Mouse (Mus musculus) regulatory T cell (primary cell): ENCODE results near the gene Fggy.

Experiments used
- in situ Hi-C: fragments of 300-600 bp; cut with MboI, MseI; formaldehyde crosslinking; loops from one replicate; pipeline ENCODE4 v1.15.1; 2025; ENCODE audit warnings: high pct_unique_total_duplicates

Fggy gene

DNA sequence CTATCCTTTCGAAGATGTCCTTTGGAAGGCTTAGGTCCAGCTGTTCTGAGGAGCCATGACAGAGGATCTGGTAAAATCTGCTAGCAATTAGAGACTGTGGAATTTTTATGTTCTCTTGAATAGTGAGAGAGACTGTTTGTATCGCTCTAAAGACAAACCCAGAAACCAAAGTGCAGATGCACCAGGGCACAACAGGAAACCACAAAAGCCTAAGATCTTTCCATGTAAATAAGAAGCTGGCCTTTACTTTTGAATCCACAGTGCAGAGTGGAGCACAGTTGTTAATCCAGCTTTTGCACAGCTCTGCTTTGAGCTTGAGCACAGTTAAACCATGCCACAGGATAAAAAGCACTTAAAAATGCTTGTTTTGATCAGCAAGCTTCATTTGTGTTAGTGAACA, 220.5 kb downstream of the Fggy start:
- in situ Hi-C loops = no loop called here

DNA sequence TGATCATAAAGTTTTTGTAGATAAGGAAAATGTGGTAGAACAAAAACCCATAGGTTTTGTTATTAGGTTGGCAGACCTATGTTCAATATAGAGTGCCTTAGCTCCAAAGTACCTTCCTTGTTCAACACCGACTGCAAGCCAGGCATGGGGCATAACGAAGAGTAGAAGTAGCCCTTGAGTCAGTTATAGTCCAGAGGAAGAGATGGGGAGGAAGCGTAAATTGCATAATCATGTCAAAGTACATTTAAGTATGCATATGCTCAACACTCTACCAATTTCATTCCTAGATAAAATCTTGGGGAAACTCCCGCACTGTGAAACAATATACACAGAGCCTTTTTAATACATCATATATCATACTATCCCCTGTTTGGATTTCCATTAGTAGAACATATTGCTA, 221.2 kb downstream of the Fggy start:
- in situ Hi-C loops = no loop called here

- in situ Hi-C loops = no loop called here
Measured at GRCm38 (mm10) chr4:95784146-95784895, 227.0 kb downstream of the Fggy start.

DNA sequence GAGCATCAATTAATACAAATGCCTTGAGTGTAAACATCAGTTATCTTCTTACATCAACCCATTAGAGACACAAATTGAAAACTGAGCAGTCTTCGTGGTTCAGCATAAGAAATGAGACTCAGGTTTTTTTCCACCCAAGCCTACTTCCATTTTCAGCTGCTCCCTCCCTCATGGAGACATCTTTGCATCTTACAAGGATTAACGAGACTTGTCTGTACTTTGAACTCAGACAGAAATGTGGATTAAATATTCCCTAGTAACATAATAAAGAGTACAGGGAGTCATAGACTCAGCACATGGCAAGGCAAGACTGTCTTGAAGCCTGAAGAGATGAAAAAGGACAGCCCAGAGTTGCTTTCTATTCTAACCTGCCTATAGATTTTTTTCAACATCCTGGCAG, 230.3 kb downstream of the Fggy start:
- in situ Hi-C loops = no loop called here

GRCm38 (mm10) chr4:95788867-95789266, 231.6 kb downstream of the Fggy start:
- in situ Hi-C loops = no loop called here

DNA sequence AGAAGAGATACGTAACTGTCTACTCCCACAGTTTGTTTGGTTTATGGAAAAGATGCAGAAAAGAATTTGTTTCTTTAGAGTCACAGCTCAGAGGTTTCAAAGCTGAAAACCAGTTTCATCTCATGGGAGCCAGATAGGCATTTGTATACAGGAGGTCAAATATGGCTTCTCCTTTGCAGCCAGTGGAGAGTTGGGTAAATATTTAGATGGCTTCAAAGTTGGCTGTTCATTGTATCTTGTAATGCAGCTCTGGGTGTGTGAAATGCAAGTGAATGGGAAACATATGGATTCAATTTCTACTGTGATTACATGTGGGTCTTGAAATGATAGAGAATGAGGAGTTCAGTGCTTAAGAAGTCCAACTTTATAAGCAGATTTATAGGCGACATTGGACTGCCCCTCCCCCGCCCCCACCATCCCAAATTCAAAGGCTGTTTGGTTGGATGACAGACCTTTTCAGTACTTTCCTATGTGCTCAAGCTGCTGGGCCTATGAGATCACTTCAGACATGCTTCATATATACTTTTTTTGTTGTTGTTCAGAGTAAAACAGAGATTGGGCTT, 234.7 kb downstream of the Fggy start:
- in situ Hi-C loops = no loop called here

DNA sequence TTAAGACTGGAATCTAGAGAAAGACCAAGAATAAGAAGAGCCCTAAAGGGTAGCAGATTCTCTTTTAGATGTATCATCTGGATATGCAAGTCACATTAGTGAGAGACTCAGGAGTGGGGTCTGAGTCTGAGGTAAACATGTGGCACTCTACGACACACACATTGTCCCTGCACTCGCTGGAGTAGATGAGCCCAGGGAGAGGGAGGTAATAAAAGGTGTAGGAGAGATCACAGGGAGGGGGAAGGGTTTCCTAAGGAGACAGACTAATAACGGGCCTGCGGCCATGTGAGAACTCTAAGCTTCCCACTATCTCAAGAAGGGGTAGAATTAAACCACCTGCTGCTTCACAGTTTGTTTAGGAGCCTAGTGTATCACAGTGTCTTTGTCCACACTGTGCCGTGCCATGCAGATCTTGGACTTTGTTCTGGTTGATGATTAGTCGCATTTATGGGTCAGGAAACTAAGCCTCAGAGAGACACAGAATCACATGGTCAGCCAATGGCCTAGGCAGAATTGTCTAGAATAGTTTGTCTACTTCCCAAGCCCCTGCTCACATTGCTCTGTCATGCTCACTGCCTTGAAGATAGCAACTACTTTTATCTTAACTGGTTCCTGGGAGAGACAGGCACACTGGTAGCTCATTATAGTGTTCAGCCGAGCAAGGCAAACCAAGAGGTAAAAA, 236.5 kb downstream of the Fggy start:
- in situ Hi-C loops = no loop called here

DNA sequence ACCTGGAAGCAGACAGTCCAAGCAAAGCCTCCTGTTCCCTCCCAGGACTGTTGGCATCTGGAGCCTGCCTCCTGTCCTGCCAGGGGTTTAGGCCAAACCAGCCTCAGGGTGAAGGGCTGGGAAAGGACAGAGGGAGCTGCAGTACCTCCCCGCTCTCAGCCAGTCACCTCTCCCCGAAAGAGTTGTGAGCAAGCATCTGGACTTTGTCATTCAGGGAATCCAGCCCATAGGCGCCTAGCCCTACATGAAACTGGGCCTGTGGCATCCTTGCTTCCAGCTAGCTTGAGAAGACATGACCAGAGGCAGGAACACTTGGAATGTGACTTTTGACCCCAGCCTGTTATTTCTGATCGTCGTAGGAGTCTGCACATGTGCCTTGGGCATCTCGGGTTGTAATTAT, 237.3 kb downstream of the Fggy start:
- in situ Hi-C loops = no loop called here

GRCm38 (mm10) chr4:95795283-95795682, 238.0 kb downstream of the Fggy start:
- in situ Hi-C loops = no loop called here

DNA sequence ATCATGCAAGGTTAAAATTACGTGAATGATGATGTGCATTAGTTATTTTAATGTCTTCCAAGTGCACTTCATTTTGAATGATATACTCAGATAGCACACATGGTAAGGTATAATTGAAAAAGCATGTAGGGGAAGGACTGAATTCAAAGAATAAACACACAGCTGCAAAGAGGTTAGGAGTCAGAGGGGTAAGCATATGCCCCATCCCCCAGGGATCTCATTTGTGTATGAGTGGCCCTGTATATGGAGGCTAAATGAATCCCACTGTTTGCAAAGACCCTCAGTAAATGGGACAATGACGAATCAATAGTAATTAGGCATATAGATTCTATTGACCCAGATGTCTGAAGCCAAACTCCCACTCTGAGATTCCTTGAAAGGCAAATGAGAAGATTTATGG, 262.3 kb downstream of the Fggy start:
- in situ Hi-C loops = no loop called here

GRCm38 (mm10) chr4:95821906-95822579, 264.7 kb downstream of the Fggy start:
- in situ Hi-C loops = no loop called here

- in situ Hi-C loops = no loop called here
Measured at GRCm38 (mm10) chr4:95828164-95828563, 270.9 kb downstream of the Fggy start.

- in situ Hi-C loops = no loop called here
Measured at GRCm38 (mm10) chr4:95830320-95830719, 273.0 kb downstream of the Fggy start.

DNA sequence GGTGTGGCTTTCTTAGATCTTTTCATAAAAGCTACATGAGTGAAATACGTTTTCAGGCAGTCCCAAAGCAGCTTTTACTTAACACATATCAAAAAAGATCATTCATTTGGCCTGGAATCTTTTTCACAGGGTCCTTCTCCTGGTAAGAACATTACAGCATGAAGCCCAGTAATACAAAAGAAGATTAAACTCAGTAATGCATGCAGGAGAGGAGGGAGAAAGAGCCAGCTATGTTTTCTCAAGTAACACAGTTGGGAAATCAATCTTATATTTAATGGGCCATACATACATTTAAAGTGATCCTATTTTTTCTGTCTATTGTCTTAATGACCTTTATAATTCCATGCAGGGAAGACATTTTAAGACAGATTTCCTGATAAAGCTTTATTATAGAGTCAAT, 282.6 kb downstream of the Fggy start:
- in situ Hi-C loops = no loop called here

DNA sequence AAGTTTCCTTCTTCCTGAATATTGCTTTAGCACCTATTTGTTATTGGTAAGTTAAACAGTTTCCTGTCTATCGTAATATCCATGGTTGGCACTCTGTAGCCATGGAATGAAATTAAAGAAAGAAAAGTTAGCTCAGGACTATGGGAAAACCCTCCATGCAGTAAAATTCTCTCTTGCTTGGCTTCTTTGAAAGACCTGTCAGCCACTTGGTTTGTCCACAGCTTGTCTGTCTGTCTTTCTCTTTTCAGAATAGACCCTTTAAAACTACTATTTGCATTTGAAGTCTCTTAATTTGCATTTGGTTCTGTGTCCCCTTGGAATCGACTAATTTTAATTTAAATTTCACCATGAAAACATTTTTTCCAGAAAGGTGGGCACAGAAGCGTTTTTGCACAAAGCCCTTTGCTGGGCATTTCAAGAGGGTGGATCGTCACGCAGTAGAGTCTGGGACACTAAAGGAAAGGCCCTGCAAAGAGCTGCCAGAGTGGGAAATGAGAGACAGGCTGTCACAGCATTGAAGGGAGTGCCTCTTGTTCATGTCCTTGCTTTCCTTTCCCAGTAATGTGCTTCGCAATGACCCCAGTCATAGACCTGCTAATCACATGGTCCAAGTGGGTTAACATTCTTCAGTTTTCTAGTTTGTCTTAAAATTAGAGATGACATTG, 283.2 kb downstream of the Fggy start:
- in situ Hi-C loops = no loop called here

- in situ Hi-C loops = no loop called here
Measured at GRCm38 (mm10) chr4:95845981-95846617, 288.8 kb downstream of the Fggy start.

DNA sequence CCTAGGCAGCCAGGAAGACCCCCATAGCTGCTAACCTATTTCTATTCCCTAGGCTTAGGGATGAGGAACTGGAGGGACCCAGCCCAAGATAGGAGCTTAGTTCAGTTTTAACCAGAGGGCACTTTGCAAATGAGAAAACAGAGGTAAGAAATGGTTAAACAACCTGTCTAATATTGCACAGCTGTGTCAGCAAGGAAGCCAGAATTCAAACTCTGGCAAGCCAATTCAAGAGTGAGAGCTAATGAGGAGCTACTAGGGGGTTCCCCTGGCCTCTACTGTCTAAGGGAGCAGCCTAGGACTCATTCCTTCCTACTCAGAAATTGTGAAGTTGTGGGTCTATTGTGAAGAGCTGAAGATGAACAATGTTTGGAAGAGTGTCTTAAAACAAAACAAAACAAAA, 289.9 kb downstream of the Fggy start:
- in situ Hi-C loops = no loop called here

GRCm38 (mm10) chr4:95847664-95848063, 290.4 kb downstream of the Fggy start:
- in situ Hi-C loops = no loop called here

GRCm38 (mm10) chr4:95849497-95849896, 292.2 kb downstream of the Fggy start:
- in situ Hi-C loops = no loop called here

GRCm38 (mm10) chr4:95850044-95850739, 292.9 kb downstream of the Fggy start:
- in situ Hi-C loops = no loop called here

GRCm38 (mm10) chr4:95852257-95852656, 294.9 kb downstream of the Fggy start:
- in situ Hi-C loops = no loop called here
